In genomic region chr11:9420205-9420604, GRCm38 (mm10) we compare ENCODE assay signal across 28 mouse cellular contexts.
"Had no signal": no experiment of that assay in that cellular context is flagged by ENCODE, and none has a peak within 500 bp of the region (broad histone marks: within the 10 kb centered on the region; RNA-seq: fewer than 3 reads in every experiment).

No protein-coding gene starts in this region.

- H3K4me1 ChIP-seq: embryonic facial prominence, embryonic 15.5 days; forebrain, embryonic 10.5 days; forebrain, embryonic 12.5 days; forebrain, embryonic 13.5 days; forebrain, embryonic 15.5 days had no signal

- H3K9me3 ChIP-seq: embryonic facial prominence, embryonic 12.5 days; embryonic facial prominence, embryonic 13.5 days; embryonic facial prominence, embryonic 15.5 days; forebrain, embryonic 10.5 days; forebrain, embryonic 12.5 days; forebrain, embryonic 13.5 days; forebrain, embryonic 15.5 days had no signal

- H3K27me3 ChIP-seq: embryonic facial prominence, embryonic 12.5 days; embryonic facial prominence, embryonic 13.5 days; embryonic facial prominence, embryonic 15.5 days; forebrain, embryonic 12.5 days; forebrain, embryonic 13.5 days; forebrain, embryonic 15.5 days had no signal

- H3K27ac ChIP-seq: embryonic facial prominence, embryonic 12.5 days; embryonic facial prominence, embryonic 13.5 days; embryonic facial prominence, embryonic 15.5 days; forebrain, embryonic 10.5 days; forebrain, embryonic 12.5 days; forebrain, embryonic 13.5 days; forebrain, embryonic 15.5 days; gastrocnemius, adult 2 months; heart, adult 2 months had no signal

- H3K9ac ChIP-seq: embryonic facial prominence, embryonic 12.5 days; embryonic facial prominence, embryonic 13.5 days; embryonic facial prominence, embryonic 15.5 days; forebrain, embryonic 12.5 days; forebrain, embryonic 13.5 days; forebrain, embryonic 15.5 days; forebrain, postnatal 0 days had no signal

- DNase-seq: cerebellum, adult 2 months; cerebellum, adult 8-10 months; cerebellum, adult 9-10 months; cerebellum, adult 9-11 months; cerebellum, postnatal 10 days; cerebellum, postnatal 14 days; cerebellum, postnatal 25 days; cerebellum, postnatal 36 days; embryo, embryonic 11 days; forebrain, postnatal 0 days; gastrocnemius, adult 2 months; gastrocnemius, postnatal 10 days; gastrocnemius, postnatal 14 days; gastrocnemius, postnatal 25 days; gastrocnemius, postnatal 36 days; heart, adult 11 months; heart, adult 18-20 months; heart, adult 2 months had no signal

- H3K4me3 ChIP-seq: embryonic facial prominence, embryonic 12.5 days; embryonic facial prominence, embryonic 13.5 days; embryonic facial prominence, embryonic 15.5 days; erythroblast, embryonic 14.5 days; forebrain, embryonic 10.5 days; forebrain, embryonic 12.5 days; forebrain, embryonic 13.5 days; forebrain, embryonic 15.5 days; gastrocnemius, adult 2 months; heart, adult 2 months had no signal

- H3K36me3 ChIP-seq: embryonic facial prominence, embryonic 12.5 days; embryonic facial prominence, embryonic 13.5 days; embryonic facial prominence, embryonic 15.5 days; forebrain, embryonic 10.5 days; forebrain, embryonic 12.5 days; forebrain, embryonic 15.5 days had no signal

- H3K4me2 ChIP-seq: embryonic facial prominence, embryonic 12.5 days; embryonic facial prominence, embryonic 13.5 days; embryonic facial prominence, embryonic 15.5 days; forebrain, embryonic 12.5 days; forebrain, embryonic 13.5 days; forebrain, embryonic 15.5 days had no signal

- ATAC-seq: forebrain, embryonic 13.5 days; forebrain, embryonic 14.5 days; forebrain, embryonic 15.5 days; forebrain, embryonic 16.5 days; forebrain, postnatal 0 days had no signal
